Mouse (Mus musculus) Patski (cell line): ENCODE data around the gene Cadm2. TPM values are rescaled to one million over a fixed set of nuclear protein-coding genes. Genes with fewer than 3 reads are reported as not detected.

ENCODE experiments used
- ATAC-seq: fragments of 100-300 bp; one replicate; pipeline ENCODE4 v1.8.0; 2021
- CTCF ChIA-PET: fragments of 350-600 bp; sonication (Branson Sonifier 250); formaldehyde crosslinking; loops from one replicate; lab custom pipeline; 2022; ENCODE audit warnings: inconsistent platforms; lab: Charles Lee
- POLR2A ChIA-PET: fragments of 350-600 bp; sonication (Branson Sonifier 250); formaldehyde crosslinking; loops from one replicate; lab custom pipeline; 2022; ENCODE audit warnings: antibody characterized with exemption, inconsistent platforms; lab: Charles Lee
- DNase-seq: peaks from one replicate; pipeline ENCODE4 v3.0.0-alpha.2; 2011; ENCODE audit warnings: low read depth, low spot score
- H3K27me3 ChIP-seq: fragments of 371-371 bp; one replicate; pipeline ENCODE4 v1.5.1; 2021
- CTCF ChIP-seq: fragments of 100-300 bp; IDR thresholded peaks from one replicate; pipeline ENCODE4 v1.5.1; 2021
- in situ Hi-C: fragments of 300-500 bp; cut with MboI; formaldehyde crosslinking; loops from 3 replicates; pipeline ENCODE4 v1.11.1; 2018; ENCODE audit warnings: low pct_unique_long_range_greater_than_20kb, mixed read lengths
- polyA plus RNA-seq: library from polyadenylated mRNA; unstranded; gene quantifications from one replicate; pipeline ENCODE4 v1.2.3, GENCODE M21; 2021

Gene Cadm2
- polyA plus RNA-seq: 0.51 TPM

- ATAC-seq (peak; percentile 99), DNase-seq (no peak)
- CTCF ChIA-PET: no interaction called here
- H3K27me3 ChIP-seq: peaks cover 10% of the 10 kb centered on the region
- no peak for TF ChIP-seq CTCF
- POLR2A ChIA-PET: interaction anchor here (1.1 kb wide), 1 partner anchor 10 kb away, joined by 4 read pairs; no protein-coding TSS in a partner anchor
- in situ Hi-C loops: no loop called here
Measured at GRCm38 (mm10) chr16:67620826-67621505, at the start of gene Cadm2. TSS of gene Cadm2 (minus strand) at chr16:67620908.

DNA sequence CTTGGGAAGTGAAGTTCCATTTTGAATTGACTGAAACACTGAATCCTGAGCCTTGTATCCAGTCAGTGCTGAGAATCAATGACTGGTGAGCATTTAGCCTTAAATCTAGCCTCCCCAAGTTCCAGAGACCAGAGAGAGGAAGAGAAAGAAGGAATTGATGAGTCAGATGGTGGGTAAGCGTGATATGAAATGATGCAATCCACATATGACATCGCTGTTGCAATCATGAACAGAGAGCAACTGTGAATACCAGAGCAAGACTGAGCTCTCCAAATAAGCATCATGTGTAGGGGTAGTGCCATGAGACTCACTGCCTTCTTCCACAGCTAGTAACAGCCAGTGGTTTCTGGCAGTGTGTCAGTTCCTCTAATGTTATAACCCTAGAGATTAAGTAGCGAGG, 26.2 kb upstream of the Cadm2 start:
- ATAC-seq (peak; percentile 35), DNase-seq (no peak)
- peaks cover 8% of the 10 kb centered on the region for H3K27me3 ChIP-seq
- CTCF ChIA-PET: no interaction called here
- in situ Hi-C loops: no loop called here
- POLR2A ChIA-PET: no interaction called here
- TF ChIP-seq CTCF: no peak

- POLR2A ChIA-PET: no interaction called here
- H3K27me3 ChIP-seq: peaks cover 4% of the 10 kb centered on the region
- in situ Hi-C loops: no loop called here
- CTCF ChIA-PET: no interaction called here
- ATAC-seq (no peak), DNase-seq (no peak)
- TF ChIP-seq CTCF: no peak
Measured at GRCm38 (mm10) chr16:67643651-67644050, 22.9 kb upstream of the Cadm2 start.

- no peak for DNase-seq
- no peak for TF ChIP-seq CTCF
Measured at GRCm38 (mm10) chr16:67619906-67620781, 564 bp downstream of the Cadm2 start.

GRCm38 (mm10) chr16:67619416-67619815, 1.3 kb downstream of the Cadm2 start:
- CTCF ChIA-PET: interaction anchor here (1.0 kb wide), 1 partner anchor 8 kb away, joined by 3 read pairs; no protein-coding TSS in a partner anchor
- TF ChIP-seq CTCF: no peak
- in situ Hi-C loops: no loop called here
- POLR2A ChIA-PET: no interaction called here
- ATAC-seq (no peak), DNase-seq (no peak)
- peaks cover 9% of the 10 kb centered on the region for H3K27me3 ChIP-seq

More at GRCm38 (mm10) chr16:67619906-67620781, 564 bp downstream of the Cadm2 start:
- POLR2A ChIA-PET: interaction anchor here (1.1 kb wide), 1 partner anchor 9 kb away, joined by 4 read pairs; no protein-coding TSS in a partner anchor
- H3K27me3 ChIP-seq: peaks cover 10% of the 10 kb centered on the region
- ATAC-seq: peak; percentile 53
- in situ Hi-C loops: no loop called here
- CTCF ChIA-PET: interaction anchor here (1.0 kb wide), 1 partner anchor 9 kb away, joined by 3 read pairs; no protein-coding TSS in a partner anchor

GRCm38 (mm10) chr16:67618817-67619216, 1.9 kb downstream of the Cadm2 start:
- POLR2A ChIA-PET: no interaction called here
- ATAC-seq: no peak

GRCm38 (mm10) chr16:67617811-67618210, 2.9 kb downstream of the Cadm2 start:
- peaks cover 7% of the 10 kb centered on the region for H3K27me3 ChIP-seq
- no peak for DNase-seq
- CTCF ChIA-PET: no interaction called here
- in situ Hi-C loops: no loop called here
- no peak for TF ChIP-seq CTCF
- POLR2A ChIA-PET: no interaction called here
- ATAC-seq: no peak

More at GRCm38 (mm10) chr16:67618817-67619216, 1.9 kb downstream of the Cadm2 start:
- in situ Hi-C loops: no loop called here
- DNase-seq: no peak
- peaks cover 3% of the 10 kb centered on the region for H3K27me3 ChIP-seq
- TF ChIP-seq CTCF: no peak
- CTCF ChIA-PET: interaction anchor here (1.0 kb wide), 1 partner anchor 7 kb away, joined by 3 read pairs; no protein-coding TSS in a partner anchor

GRCm38 (mm10) chr16:67617256-67617655, 3.5 kb downstream of the Cadm2 start:
- in situ Hi-C loops: no loop called here
- ChIA-PET CTCF (no interaction called here), POLR2A (interaction anchor here (0.6 kb wide), 1 partner anchor 653 kb away, joined by 3 read pairs; no protein-coding TSS in a partner anchor)
- H3K27me3 ChIP-seq: peaks cover 7% of the 10 kb centered on the region
- ATAC-seq: no peak
- TF ChIP-seq CTCF: no peak
- no peak for DNase-seq

GRCm38 (mm10) chr16:67613876-67614275, 6.8 kb downstream of the Cadm2 start:
- CTCF ChIA-PET: interaction anchor here (0.7 kb wide), 1 partner anchor 9 kb away, joined by 3 read pairs; no protein-coding TSS in a partner anchor
- DNase-seq (no peak), ATAC-seq (no peak)
- peak; percentile 39 for TF ChIP-seq CTCF
- in situ Hi-C loops: no loop called here
- POLR2A ChIA-PET: interaction anchor here (0.7 kb wide), 1 partner anchor 1344 kb away, joined by 7 read pairs; no protein-coding TSS in a partner anchor
- peaks cover 11% of the 10 kb centered on the region for H3K27me3 ChIP-seq
